Mouse (Mus musculus) ES-E14 (cell line): Measurements from ENCODE around the gene Fmn2. TPM values are rescaled to one million over a fixed set of nuclear protein-coding genes. Genes with fewer than 3 reads are reported as not detected.

ENCODE experiments used
- DNase-seq: peaks from one replicate; pipeline ENCODE4 v3.0.0-alpha.2; 2013; ENCODE audit warnings: low read depth, low spot score
- H3K27ac ChIP-seq: 2 replicates; pipeline ENCODE4 v1.5.1; 2012; ENCODE audit warnings: low read depth, mild to moderate bottlenecking, low read length, moderate library complexity, mixed read lengths; ENCODE audit not compliant: poor library complexity, insufficient read depth, severe bottlenecking
- H3K36me3 ChIP-seq: 2 replicates; pipeline ENCODE4 v1.6.1; 2012; ENCODE audit warnings: mild to moderate bottlenecking, low read length, moderate library complexity, mixed read lengths; ENCODE audit not compliant: control insufficient read depth, poor library complexity, insufficient read depth, severe bottlenecking
- H3K4me1 ChIP-seq, 2 experiments: fragments of 150-350 bp in 1 of 2; sonication (generic) in 1 of 2; 2 replicates each; pipeline ENCODE4 v1.6.1; 2012; ENCODE audit warnings: low read length in 2 of 2, mild to moderate bottlenecking in 1 of 2, mixed read lengths in 1 of 2; ENCODE audit not compliant: control insufficient read depth in 2 of 2, insufficient read depth in 2 of 2, poor library complexity in 1 of 2
- H3K4me3 ChIP-seq, 2 experiments: fragments of 150-350 bp in 1 of 2; sonication (generic) in 1 of 2; 2 replicates each; pipeline ENCODE4 v1.5.1; 2012; ENCODE audit warnings: low read length in 2 of 2, low read depth in 1 of 2, mild to moderate bottlenecking in 1 of 2, mixed read lengths in 1 of 2; ENCODE audit not compliant: insufficient read depth in 1 of 2, poor library complexity in 1 of 2, severe bottlenecking in 1 of 2
- H3K9ac ChIP-seq: 2 replicates; pipeline ENCODE4 v1.6.1; 2012; ENCODE audit warnings: low read depth, mild to moderate bottlenecking, low read length, mixed read lengths; ENCODE audit not compliant: poor library complexity, insufficient read depth, severe bottlenecking
- H3K9me3 ChIP-seq: fragments of 150-350 bp; sonication (generic); 2 replicates; pipeline ENCODE4 v1.6.1; 2012; ENCODE audit warnings: low read depth, mild to moderate bottlenecking, low read length; ENCODE audit not compliant: control insufficient read depth, insufficient read depth
- CHD2 ChIP-seq: IDR thresholded peaks from 2 replicates; pipeline ENCODE4 v1.6.1; 2014; ENCODE audit warnings: mild to moderate bottlenecking, low read depth, low read length, inconsistent platforms
- HCFC1 ChIP-seq: IDR thresholded peaks from 2 replicates; pipeline ENCODE4 v1.6.1; 2012; ENCODE audit warnings: low read length, inconsistent platforms, borderline replicate concordance; ENCODE audit not compliant: insufficient read depth
- MAFK ChIP-seq: IDR thresholded peaks from 2 replicates; pipeline ENCODE4 v1.6.1; 2014; ENCODE audit warnings: mild to moderate bottlenecking, low read depth, low read length, inconsistent platforms; ENCODE audit not compliant: insufficient read depth
- ZC3H11A ChIP-seq: IDR thresholded peaks from 2 replicates; pipeline ENCODE4 v1.6.1; 2012; ENCODE audit warnings: low read depth, mild to moderate bottlenecking, inconsistent platforms, low read length, borderline replicate concordance
- ZNF384 ChIP-seq: IDR thresholded peaks from 2 replicates; pipeline ENCODE4 v1.6.1; 2012; ENCODE audit warnings: low read depth, low read length, inconsistent platforms
- in situ Hi-C, 2 experiments: fragments of 600-800 bp; cut with MboI; formaldehyde crosslinking; loops; one replicate each; pipeline ENCODE4 v1.15.1; 2025; ENCODE audit warnings: low sequenced_read_pairs in 2 of 2, inconsistent platforms in 1 of 2; ENCODE audit not compliant: unreplicated experiment in 2 of 2
- total RNA-seq: library from RNA; depleted of rRNA; stranded (reverse); fragments of 300-350 nt; gene quantifications from 2 replicates; pipeline ENCODE4 v1.2.3, GENCODE M21; 2012; rRNA removed

Gene Fmn2
- total RNA-seq: 1.2 and 2.0 TPM in 2 replicates

GRCm38 (mm10) chr1:174501661-174502030 lies at the start of gene Fmn2:
Fmn2 (plus strand) TSS chr1:174501825.
- Histone ChIP-seq H3K4me1 (no peaks in the 10 kb centered on the region), H3K36me3 (no peaks in the 10 kb centered on the region), H3K4me3 (peak within 1 kb of the TSS; percentile 69 to 91), H3K27ac (no peak within 1 kb of the TSS), H3K9ac (peak within 1 kb of the TSS; percentile 50), H3K9me3 (no peaks in the 10 kb centered on the region)
- in situ Hi-C loops: no loop called here
- TF ChIP-seq HCFC1 (no peak), ZNF384 (no peak), CHD2 (no peak), MAFK (no peak), ZC3H11A (no peak)
- DNase-seq: peak; percentile 62

- H3K27ac ChIP-seq: no peak overlapping the region
- no peak overlapping the region for H3K4me3 ChIP-seq
- no peaks in the 10 kb centered on the region for H3K36me3 ChIP-seq
- in situ Hi-C loops: no loop called here
- H3K9ac ChIP-seq: no peak overlapping the region
- no peak for DNase-seq
- TF ChIP-seq HCFC1: no peak
- no peak for TF ChIP-seq CHD2
- no peak for TF ChIP-seq ZC3H11A
- no peak for TF ChIP-seq MAFK
- no peak for TF ChIP-seq ZNF384
- H3K4me1 ChIP-seq: no peaks in the 10 kb centered on the region
- no peaks in the 10 kb centered on the region for H3K9me3 ChIP-seq
These were observed 46.5 kb upstream of the Fmn2 start for GRCm38 (mm10) chr1:174455100-174455499.

- in situ Hi-C loops: loop anchor here in 1 of 2 experiments (10.0 kb wide), 1 partner anchor 301 kb away; no protein-coding TSS in a partner anchor
- H3K27ac ChIP-seq: no peak overlapping the region
- no peaks in the 10 kb centered on the region for H3K36me3 ChIP-seq
- no peaks in the 10 kb centered on the region for H3K9me3 ChIP-seq
- no peak overlapping the region for H3K9ac ChIP-seq
- TF ChIP-seq ZC3H11A: no peak
- no peak for TF ChIP-seq MAFK
- no peak for TF ChIP-seq CHD2
- TF ChIP-seq ZNF384: no peak
- no peak for TF ChIP-seq HCFC1
- no peak overlapping the region for H3K4me3 ChIP-seq
- H3K4me1 ChIP-seq: no peaks in the 10 kb centered on the region
- DNase-seq: no peak
These were observed 36.2 kb upstream of the Fmn2 start for GRCm38 (mm10) chr1:174465385-174465784.

GRCm38 (mm10) chr1:174466240-174466639 lies 35.4 kb upstream of the Fmn2 start:
- H3K4me3 ChIP-seq: no peak overlapping the region
- no peak overlapping the region for H3K27ac ChIP-seq
- no peaks in the 10 kb centered on the region for H3K4me1 ChIP-seq
- no peaks in the 10 kb centered on the region for H3K36me3 ChIP-seq
- DNase-seq: no peak
- H3K9ac ChIP-seq: no peak overlapping the region
- TF ChIP-seq ZC3H11A (peak; percentile 44; the same call in 1 of the 2 replicates), HCFC1 (no peak), ZNF384 (peak; percentile 96), CHD2 (no peak), MAFK (no peak)
- in situ Hi-C loops: loop anchor here in 1 of 2 experiments (10.0 kb wide), 1 partner anchor 301 kb away; no protein-coding TSS in a partner anchor
- no peaks in the 10 kb centered on the region for H3K9me3 ChIP-seq

GRCm38 (mm10) chr1:174469736-174470135 lies 31.9 kb upstream of the Fmn2 start:
- TF ChIP-seq ZC3H11A: peak; percentile 70
- TF ChIP-seq ZNF384: no peak
- H3K27ac ChIP-seq: no peak overlapping the region
- no peaks in the 10 kb centered on the region for H3K9me3 ChIP-seq
- no peak overlapping the region for H3K4me3 ChIP-seq
- in situ Hi-C loops: loop anchor here in 1 of 2 experiments (10.0 kb wide), 1 partner anchor 305 kb away; no protein-coding TSS in a partner anchor
- no peaks in the 10 kb centered on the region for H3K4me1 ChIP-seq
- no peaks in the 10 kb centered on the region for H3K36me3 ChIP-seq
- H3K9ac ChIP-seq: no peak overlapping the region
- peak; percentile 42 for DNase-seq
